Mouse (Mus musculus) liver, embryonic 14.5 days (tissue): ENCODE measurements around the gene Rbbp5. TPM values are rescaled to one million over a fixed set of nuclear protein-coding genes. Genes with fewer than 3 reads are reported as not detected.

Experiments used
- ATAC-seq: fragments of 200-750 bp; cut with Nextera tagmentation; 2 replicates; pipeline ENCODE4 v1.8.0; 2017; ENCODE audit warnings: moderate number of reproducible peaks, mild to moderate bottlenecking, moderate library complexity; ENCODE audit not compliant: insufficient read depth
- DNase-seq, 3 experiments: peaks; one replicate each; pipeline ENCODE4 v3.0.0-alpha.2; 2012 to 2013; ENCODE audit warnings: low read depth in 3 of 3, low spot score in 3 of 3
- H3K27ac ChIP-seq: fragments of 300-500 bp; sonication (generic); 2 replicates; pipeline ENCODE4 v1.5.1; 2014; ENCODE audit warnings: moderate library complexity, mild to moderate bottlenecking, control low read depth, inconsistent platforms
- H3K27me3 ChIP-seq: fragments of 300-500 bp; sonication (generic); 2 replicates; pipeline ENCODE4 v1.6.1; 2014; ENCODE audit warnings: mild to moderate bottlenecking, low read length, moderate library complexity; ENCODE audit not compliant: control insufficient read depth, insufficient read depth
- H3K36me3 ChIP-seq: fragments of 300-500 bp; sonication (generic); replicated peaks from 2 replicates; pipeline ENCODE4 v1.6.1; 2014; ENCODE audit warnings: low read depth; ENCODE audit not compliant: control insufficient read depth, insufficient read depth
- H3K4me1 ChIP-seq, 2 experiments: fragments of 200-500 bp in 1 of 2; fragments of 300-500 bp in 1 of 2; sonication (generic) in 1 of 2; replicated peaks; 2 replicates each; pipeline ENCODE4 v1.6.1; 2012 to 2014; ENCODE audit warnings: antibody characterized with exemption in 1 of 2, inconsistent platforms in 1 of 2, low read length in 1 of 2; ENCODE audit not compliant: control insufficient read depth in 2 of 2, insufficient read depth in 2 of 2
- H3K4me2 ChIP-seq: fragments of 300-500 bp; sonication (generic); 2 replicates; pipeline ENCODE4 v1.6.1; 2014; ENCODE audit warnings: low read depth, mild to moderate bottlenecking, control low read depth, moderate library complexity
- H3K4me3 ChIP-seq, 2 experiments: fragments of 200-500 bp in 1 of 2; fragments of 300-500 bp in 1 of 2; sonication (generic) in 1 of 2; 2 replicates each; pipeline ENCODE4 v1.5.1; 2012 to 2014; ENCODE audit warnings: low read depth in 2 of 2, low read length in 2 of 2, mild to moderate bottlenecking in 2 of 2, control low read depth in 1 of 2, inconsistent platforms in 1 of 2, moderate library complexity in 1 of 2; ENCODE audit not compliant: insufficient read depth in 1 of 2
- H3K9ac ChIP-seq: fragments of 300-500 bp; sonication (generic); replicated peaks from 2 replicates; pipeline ENCODE4 v1.6.1; 2014; ENCODE audit warnings: mild to moderate bottlenecking, control low read depth, moderate library complexity
- H3K9me3 ChIP-seq: fragments of 300-500 bp; sonication (generic); 2 replicates; pipeline ENCODE4 v1.6.1; 2016; ENCODE audit warnings: low read length, mixed read lengths; ENCODE audit not compliant: control insufficient read depth
- CTCF ChIP-seq: IDR thresholded peaks from 2 replicates; pipeline ENCODE4 v1.5.1; 2016; ENCODE audit warnings: antibody characterized with exemption, low read depth, control low read depth
- EP300 ChIP-seq: IDR thresholded peaks from 2 replicates; pipeline ENCODE4 v1.6.1; 2016; ENCODE audit warnings: antibody characterized with exemption, low read depth
- WGBS: fragments of 180-500 bp; shearing (Covaris S2); extraction: QIAGEN DNeasy Blood & Tissue Kit; methylation state at CpG from one replicate; pipeline ENCODE4 v1.1.7; 2014; ENCODE audit not compliant: insufficient replicate concordance; 5-methylcytosine and 5-hydroxymethylcytosine counted together
- polyA plus RNA-seq, 2 experiments: library from polyadenylated mRNA; depleted of rRNA in 1 of 2; stranded (reverse) in 1 of 2; unstranded in 1 of 2; fragments of >200 nt; fragmentation: Nextera tagmentation in 1 of 2; extraction: Ambion mirVana in 1 of 2; gene quantifications; 2 replicates each; pipeline versions ENCODE4 v1.2.1 to v1.2.3; 2012 to 2014

Gene Rbbp5
- polyA plus RNA-seq, 2 experiments, result 16.3 to 20.0 TPM

DNA sequence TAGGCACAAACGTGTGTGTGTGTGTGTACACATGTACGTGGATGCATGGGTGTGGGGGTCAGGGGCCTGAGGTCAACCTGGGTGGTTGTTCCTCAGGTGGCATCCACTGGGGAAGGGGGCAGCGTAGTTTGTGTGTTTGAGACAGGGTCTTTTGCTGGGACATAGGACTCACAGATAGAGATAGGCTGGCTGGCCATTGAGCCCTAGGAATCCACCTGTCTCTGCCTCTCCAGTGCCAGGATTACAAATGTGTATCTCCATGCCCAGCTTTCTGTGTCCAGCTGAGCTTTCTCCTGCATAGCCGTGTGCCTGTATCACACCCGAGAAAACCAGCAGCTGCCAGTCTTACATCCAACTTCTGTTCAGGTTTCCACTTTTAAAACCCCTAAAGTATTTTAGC, 32.6 kb downstream of the Rbbp5 start:
- no peaks in the 10 kb centered on the region for H3K4me1 ChIP-seq
- H3K4me2 ChIP-seq, result no peak overlapping the region
- H3K9me3 ChIP-seq, result no peaks in the 10 kb centered on the region
- no peak for DNase-seq
- no peak for TF ChIP-seq EP300
- TF ChIP-seq CTCF, result no peak
- 68% methylated on average over 5 of the region's 5 CpGs for WGBS
- no peak overlapping the region for H3K9ac ChIP-seq
- H3K27ac ChIP-seq, result no peak overlapping the region
- ATAC-seq, result no peak
- H3K36me3 ChIP-seq, result peaks cover 18% of the 10 kb centered on the region
- no peaks in the 10 kb centered on the region for H3K27me3 ChIP-seq
- no peak overlapping the region for H3K4me3 ChIP-seq

DNA sequence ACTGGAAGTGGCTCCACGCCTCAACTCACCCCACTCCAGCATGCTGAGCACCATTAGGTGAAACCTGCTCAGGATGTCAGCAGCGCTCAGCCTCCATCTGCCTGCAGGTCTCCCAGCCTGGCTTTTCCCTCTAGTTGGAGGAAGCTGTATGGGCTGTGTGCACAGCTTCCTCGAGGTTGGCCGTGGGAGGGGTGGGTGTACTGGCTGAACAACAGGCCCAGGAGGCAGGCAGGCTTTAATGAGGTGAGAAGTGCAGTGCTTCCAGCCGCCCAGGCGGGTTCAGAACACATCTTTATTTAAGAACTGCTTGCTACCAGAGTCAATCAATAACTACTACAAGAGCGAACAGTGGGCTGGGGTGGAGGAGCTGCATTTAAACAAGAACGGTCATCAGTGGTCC, 34.4 kb downstream of the Rbbp5 start:
- Histone ChIP-seq H3K9me3 (no peaks in the 10 kb centered on the region), H3K4me1 (no peaks in the 10 kb centered on the region), H3K36me3 (peaks cover 4% of the 10 kb centered on the region), H3K4me2 (no peak overlapping the region), H3K4me3 (no peak overlapping the region), H3K9ac (no peak overlapping the region), H3K27me3 (no peaks in the 10 kb centered on the region), H3K27ac (no peak overlapping the region)
- 45% methylated on average over 8 of the region's 8 CpGs for WGBS
- TF ChIP-seq CTCF, result no peak
- TF ChIP-seq EP300, result no peak
- ATAC-seq, result no peak
- DNase-seq, result no peak

DNA sequence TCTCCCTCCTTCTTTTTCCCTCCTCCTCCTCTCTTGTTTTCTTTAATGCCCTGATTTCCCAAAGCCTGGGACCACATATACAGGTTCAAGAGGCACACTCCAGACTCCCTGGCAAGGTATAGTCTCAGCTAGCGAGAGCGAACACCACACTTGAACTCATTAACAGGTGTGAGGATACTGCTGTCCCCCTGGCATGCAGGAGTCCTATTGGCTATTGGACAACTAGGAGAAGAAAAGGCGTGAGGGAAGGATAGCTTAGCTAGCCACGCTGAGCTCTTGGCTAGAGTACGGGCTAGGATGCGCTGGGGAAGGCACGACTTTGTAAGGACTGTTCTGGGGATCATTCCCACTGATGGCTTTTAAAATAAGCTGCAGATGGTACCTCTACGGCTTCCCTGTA, 34.9 kb downstream of the Rbbp5 start:
- Histone ChIP-seq H3K27ac (no peak overlapping the region), H3K4me1 (no peaks in the 10 kb centered on the region), H3K27me3 (no peaks in the 10 kb centered on the region), H3K4me2 (no peak overlapping the region), H3K9ac (no peak overlapping the region), H3K4me3 (no peak overlapping the region), H3K9me3 (no peaks in the 10 kb centered on the region), H3K36me3 (peaks cover 3% of the 10 kb centered on the region)
- ATAC-seq, result no peak
- 63% methylated on average over 8 of the region's 8 CpGs for WGBS
- TF ChIP-seq EP300 (no peak), CTCF (no peak)
- no peak for DNase-seq

DNA sequence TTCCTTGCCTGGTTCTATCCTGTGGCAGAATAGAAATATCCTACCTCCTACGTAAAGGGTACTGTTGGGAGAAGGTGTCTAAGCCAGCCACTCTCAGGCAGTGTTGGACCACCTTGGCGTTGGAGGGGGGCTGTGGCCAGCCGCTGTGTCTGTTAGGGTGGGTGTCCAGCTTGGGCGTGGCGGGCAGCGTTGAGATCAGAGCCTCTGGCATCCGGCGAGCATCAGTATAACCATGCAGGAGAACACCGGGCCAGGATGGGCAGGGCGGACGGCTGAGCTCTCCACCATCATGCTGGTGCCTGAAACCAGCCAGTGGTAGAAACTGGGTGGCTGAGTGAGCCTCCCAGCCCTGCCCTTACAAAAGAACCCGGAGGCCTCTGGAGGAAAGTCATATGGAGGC, 38.2 kb downstream of the Rbbp5 start:
- ATAC-seq (no peak), DNase-seq (no peak)
- no peak overlapping the region for H3K9ac ChIP-seq
- no peaks in the 10 kb centered on the region for H3K9me3 ChIP-seq
- no peaks in the 10 kb centered on the region for H3K36me3 ChIP-seq
- WGBS, result 77% methylated on average over 12 of the region's 12 CpGs
- H3K4me1 ChIP-seq, result no peaks in the 10 kb centered on the region
- no peak overlapping the region for H3K27ac ChIP-seq
- H3K4me2 ChIP-seq, result no peak overlapping the region
- no peak overlapping the region for H3K4me3 ChIP-seq
- TF ChIP-seq CTCF (no peak), EP300 (no peak)
- no peaks in the 10 kb centered on the region for H3K27me3 ChIP-seq

DNA sequence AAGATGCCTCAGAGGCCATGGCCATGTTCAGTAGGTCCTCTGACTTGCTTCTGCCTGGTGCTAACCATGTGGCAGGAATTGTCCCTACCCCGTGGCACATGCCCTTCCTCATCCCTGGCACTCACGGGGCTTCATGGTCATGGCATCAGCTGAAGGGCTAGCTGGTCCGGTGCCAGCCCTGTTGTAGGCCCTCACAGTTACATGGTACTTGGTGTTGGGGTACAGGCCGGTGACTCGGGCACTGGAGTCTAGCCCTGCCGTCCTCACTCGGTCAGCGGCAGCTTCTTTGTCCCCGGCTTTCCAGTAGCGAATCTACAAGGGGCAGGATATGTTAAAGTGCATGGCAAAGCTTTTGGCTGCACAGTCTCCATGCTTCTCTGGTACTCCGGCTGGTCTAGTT, 39.6 kb downstream of the Rbbp5 start:
- 73% methylated on average over 11 of the region's 11 CpGs for WGBS
- H3K4me1 ChIP-seq, result no peaks in the 10 kb centered on the region
- TF ChIP-seq EP300, result no peak
- TF ChIP-seq CTCF, result no peak

More for the DNA sequence above, 39.6 kb downstream of the Rbbp5 start:
- Histone ChIP-seq H3K4me3 (no peak overlapping the region), H3K4me2 (no peak overlapping the region), H3K9me3 (no peaks in the 10 kb centered on the region), H3K27ac (no peak overlapping the region), H3K27me3 (no peaks in the 10 kb centered on the region), H3K9ac (no peak overlapping the region), H3K36me3 (no peaks in the 10 kb centered on the region)
- ATAC-seq, result no peak
- DNase-seq, result no peak
